Mouse (Mus musculus): Measurements from ENCODE around the gene Auts2. TPM values are rescaled to one million over a fixed set of nuclear protein-coding genes. Genes with fewer than 3 reads are reported as not detected.

Auts2 gene
- polyA plus RNA-seq, 1 experiment = 10.4 TPM

- no peak overlapping the region for H3K27ac ChIP-seq (ENCODE audit: insufficient read depth, low read depth, low read length)
- TF ChIP-seq POLR2A (IDR thresholded peaks at IDR 0.05; ENCODE audit: low read depth, low read length) (no peak), CTCF (IDR thresholded peaks at IDR 0.05; ENCODE audit: extremely low read depth, insufficient read length, insufficient replicate concordance, low read depth, low read length) (no peak)
- 51% methylated on average over 10 of the region's 10 CpGs for WGBS
Observed at GRCm38 (mm10) chr5:131839023-131839422, 704.1 kb downstream of the Auts2 start.

GRCm38 (mm10) chr5:131838064-131838463 lies 705.1 kb downstream of the Auts2 start:
- Histone ChIP-seq H3K4me3 (ENCODE audit: low read depth, low read length) (no peak overlapping the region), H3K4me1 (ENCODE audit: control insufficient read depth, insufficient read depth, insufficient read length, low read length) (peaks cover 8% of the 10 kb centered on the region; the same call in 1 of the 2 replicates), H3K27me3 (ENCODE audit: control insufficient read depth, insufficient read depth, low read length) (peaks cover 2% of the 10 kb centered on the region; the same call in 1 of the 2 replicates), H3K27ac (ENCODE audit: insufficient read depth, low read depth, low read length) (peak overlapping the region; percentile 39; the same call in 1 of the 2 replicates), H3K36me3 (ENCODE audit: control insufficient read depth, insufficient read depth, low read length) (no peaks in the 10 kb centered on the region)
- TF ChIP-seq POLR2A (IDR thresholded peaks at IDR 0.05; ENCODE audit: low read depth, low read length) (no peak), CTCF (IDR thresholded peaks at IDR 0.05; ENCODE audit: extremely low read depth, insufficient read length, insufficient replicate concordance, low read depth, low read length) (no peak)
- WGBS = 24% methylated on average over 6 of the region's 6 CpGs

More at GRCm38 (mm10) chr5:131839023-131839422, 704.1 kb downstream of the Auts2 start:
- Histone ChIP-seq H3K36me3 (ENCODE audit: control insufficient read depth, insufficient read depth, low read length) (no peaks in the 10 kb centered on the region), H3K4me3 (ENCODE audit: low read depth, low read length) (no peak overlapping the region), H3K4me1 (ENCODE audit: control insufficient read depth, insufficient read depth, insufficient read length, low read length) (peaks cover 8% of the 10 kb centered on the region; the same call in 1 of the 2 replicates), H3K27me3 (ENCODE audit: control insufficient read depth, insufficient read depth, low read length) (peaks cover 2% of the 10 kb centered on the region; the same call in 1 of the 2 replicates)

DNA sequence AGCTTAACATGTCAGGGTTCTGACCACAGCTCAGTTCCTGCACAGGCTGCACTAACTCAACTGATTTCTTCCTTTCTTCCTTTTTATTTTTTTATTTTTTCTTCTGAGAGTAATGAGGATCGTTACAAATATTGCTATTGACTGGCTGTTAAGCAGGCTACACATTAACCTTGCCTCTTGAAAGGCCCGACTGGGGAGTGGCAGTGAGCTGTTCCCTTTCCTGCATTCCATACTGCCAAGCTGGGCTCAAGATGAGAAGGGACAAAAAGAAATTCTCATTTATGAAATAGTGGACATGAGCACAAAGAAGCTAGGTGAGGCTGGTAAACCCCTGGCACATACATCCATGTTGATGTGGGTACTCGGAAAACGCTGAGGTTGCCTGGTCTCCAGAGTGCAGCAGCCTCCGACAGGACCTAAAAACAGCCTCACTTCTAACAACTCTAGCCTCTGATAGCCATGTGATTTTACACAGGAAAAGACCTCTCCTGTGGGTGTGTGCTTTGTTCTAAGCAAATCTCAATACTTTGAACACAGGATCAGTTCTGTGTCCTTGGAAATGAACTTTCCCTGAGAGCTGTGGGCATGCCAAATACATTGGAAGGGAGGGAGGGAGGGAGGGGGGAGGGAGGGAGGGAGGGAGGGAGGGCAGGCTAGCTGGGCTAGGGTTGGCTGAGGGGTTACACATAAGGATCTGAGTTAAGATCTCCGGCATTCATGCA lies 707.0 kb downstream of the Auts2 start:
- 24% methylated on average over 6 of the region's 6 CpGs for WGBS

DNA sequence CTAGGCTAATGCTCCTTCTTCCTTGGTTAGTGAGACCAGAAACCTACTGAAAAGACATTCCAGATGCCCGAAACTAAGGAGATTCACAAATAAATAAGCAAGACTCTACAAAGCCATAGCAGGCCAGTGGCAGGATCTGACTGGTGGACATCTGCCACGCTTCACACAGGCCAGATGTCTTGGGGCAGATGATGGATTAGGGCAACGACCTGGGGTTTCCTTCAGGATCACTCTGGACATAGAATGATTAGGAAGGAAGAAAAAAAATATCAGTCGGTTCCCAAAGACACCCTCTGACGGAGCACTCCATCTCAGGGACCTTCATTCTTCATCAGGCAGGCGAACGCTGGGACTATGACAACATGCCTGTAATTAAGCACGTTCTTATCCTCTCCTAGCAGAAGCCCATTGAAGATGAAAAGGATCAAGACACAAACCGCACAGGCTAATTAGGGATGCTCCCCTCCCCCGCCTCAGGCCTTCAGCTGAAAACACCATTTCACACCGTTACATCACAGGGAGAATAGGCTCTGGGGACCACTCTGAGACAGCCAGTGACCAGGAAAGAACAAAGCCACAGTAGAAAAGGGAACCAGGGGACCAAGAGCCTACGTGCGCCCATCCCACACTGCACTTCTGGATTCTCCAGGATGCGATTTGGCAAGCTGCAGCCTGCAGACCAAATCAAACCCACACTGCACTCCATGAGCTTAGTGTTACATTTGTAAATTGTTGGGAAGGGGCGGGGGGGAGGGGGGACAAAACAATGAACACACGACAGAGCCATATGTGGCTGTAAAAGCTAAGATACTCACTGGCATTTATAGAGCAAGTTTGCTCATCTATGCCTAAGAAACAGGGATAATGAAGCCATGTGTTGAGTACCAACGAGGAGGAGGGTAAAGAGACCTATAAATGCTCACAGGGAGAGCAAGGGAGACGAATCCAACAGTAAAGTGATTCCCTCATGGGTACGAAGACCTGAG lies 710.0 kb downstream of the Auts2 start:
- TF ChIP-seq CTCF (IDR thresholded peaks at IDR 0.05; ENCODE audit: extremely low read depth, insufficient read length, insufficient replicate concordance, low read depth, low read length) (no peak), POLR2A (IDR thresholded peaks at IDR 0.05; ENCODE audit: low read depth, low read length) (no peak)
- Histone ChIP-seq H3K36me3 (ENCODE audit: control insufficient read depth, insufficient read depth, low read length) (no peaks in the 10 kb centered on the region), H3K4me1 (ENCODE audit: control insufficient read depth, insufficient read depth, insufficient read length, low read length) (peaks cover 10% of the 10 kb centered on the region), H3K27ac (ENCODE audit: insufficient read depth, low read depth, low read length) (no peak overlapping the region), H3K4me3 (ENCODE audit: low read depth, low read length) (no peak overlapping the region), H3K27me3 (ENCODE audit: control insufficient read depth, insufficient read depth, low read length) (no peaks in the 10 kb centered on the region)
- WGBS = 84% methylated on average over 19 of the region's 19 CpGs

More for the DNA sequence above, 707.0 kb downstream of the Auts2 start:
- TF ChIP-seq POLR2A (IDR thresholded peaks at IDR 0.05; ENCODE audit: low read depth, low read length) = no peak
- no peak for TF ChIP-seq CTCF (IDR thresholded peaks at IDR 0.05; ENCODE audit: extremely low read depth, insufficient read length, insufficient replicate concordance, low read depth, low read length)
- Histone ChIP-seq H3K27me3 (ENCODE audit: control insufficient read depth, insufficient read depth, low read length) (0 out of 2 replicates have a peak, but pooled peaks cover 2% of the 10 kb centered on the region), H3K36me3 (ENCODE audit: control insufficient read depth, insufficient read depth, low read length) (no peaks in the 10 kb centered on the region), H3K4me3 (ENCODE audit: low read depth, low read length) (no peak overlapping the region), H3K27ac (ENCODE audit: insufficient read depth, low read depth, low read length) (peak overlapping the region; percentile 83), H3K4me1 (ENCODE audit: control insufficient read depth, insufficient read depth, insufficient read length, low read length) (peaks cover 8% of the 10 kb centered on the region; the same call in 1 of the 2 replicates)

DNA sequence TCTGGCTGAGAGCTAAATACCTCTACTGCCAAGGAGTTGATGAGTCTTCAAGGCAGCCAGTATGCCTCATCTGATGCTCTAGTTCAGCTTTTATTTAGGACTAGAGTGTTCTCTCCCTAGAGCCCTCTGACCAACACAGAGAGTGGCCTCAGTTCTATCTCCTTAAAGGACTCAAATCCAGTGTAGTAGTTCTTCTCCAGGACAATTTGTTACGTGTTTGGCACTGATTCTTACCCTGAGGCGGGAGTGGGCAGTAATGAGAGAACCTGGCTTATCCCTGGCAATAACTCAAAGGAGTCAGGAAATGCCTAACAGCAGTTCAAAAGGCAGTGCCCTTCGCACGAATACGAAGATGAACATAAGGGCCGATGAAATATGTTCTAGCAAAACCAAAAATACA lies 713.0 kb downstream of the Auts2 start:
- no peak overlapping the region for H3K4me3 ChIP-seq (ENCODE audit: low read depth, low read length)

GRCm38 (mm10) chr5:131829248-131829647 lies 713.9 kb downstream of the Auts2 start:
- TF ChIP-seq POLR2A (IDR thresholded peaks at IDR 0.05; ENCODE audit: low read depth, low read length) = no peak
- TF ChIP-seq CTCF (IDR thresholded peaks at IDR 0.05; ENCODE audit: extremely low read depth, insufficient read length, insufficient replicate concordance, low read depth, low read length) = no peak
- Histone ChIP-seq H3K4me3 (ENCODE audit: low read depth, low read length) (no peak overlapping the region), H3K36me3 (ENCODE audit: control insufficient read depth, insufficient read depth, low read length) (no peaks in the 10 kb centered on the region), H3K27me3 (ENCODE audit: control insufficient read depth, insufficient read depth, low read length) (no peaks in the 10 kb centered on the region), H3K27ac (ENCODE audit: insufficient read depth, low read depth, low read length) (no peak overlapping the region), H3K4me1 (ENCODE audit: control insufficient read depth, insufficient read depth, insufficient read length, low read length) (peaks cover 11% of the 10 kb centered on the region)
- WGBS = 12% methylated on average over 3 of the region's 3 CpGs

More for the DNA sequence above, 713.0 kb downstream of the Auts2 start:
- Histone ChIP-seq H3K27ac (ENCODE audit: insufficient read depth, low read depth, low read length) (no peak overlapping the region), H3K4me1 (ENCODE audit: control insufficient read depth, insufficient read depth, insufficient read length, low read length) (peaks cover 11% of the 10 kb centered on the region), H3K27me3 (ENCODE audit: control insufficient read depth, insufficient read depth, low read length) (no peaks in the 10 kb centered on the region), H3K36me3 (ENCODE audit: control insufficient read depth, insufficient read depth, low read length) (no peaks in the 10 kb centered on the region)
- WGBS = 33% methylated on average over 6 of the region's 6 CpGs
- no peak for TF ChIP-seq CTCF (IDR thresholded peaks at IDR 0.05; ENCODE audit: extremely low read depth, insufficient read length, insufficient replicate concordance, low read depth, low read length)
- no peak for TF ChIP-seq POLR2A (IDR thresholded peaks at IDR 0.05; ENCODE audit: low read depth, low read length)

All from small intestine, adult 2 months (tissue).